Mouse (Mus musculus): ENCODE measurements at regions not wholly inside any gene's neighbourhood (a gene's known extent, or its start where the extent isn't known, plus 50 kb on each side); places are given as distances from the start of the nearest gene placed in this dataset.

- no peak for TF ChIP-seq CTCF (IDR thresholded peaks at IDR 0.05; ENCODE audit: low read depth)
- no peak for TF ChIP-seq EP300 (IDR thresholded peaks at IDR 0.05; ENCODE audit: low read depth)
Observed at GRCm38 (mm10) chr6:4158293-4158692, 71.5 kb upstream of the Bet1 start.
